Mouse (Mus musculus) frontal cortex, postnatal 14 days (tissue): ENCODE results near the gene Serp2.

Source experiments
- DNase-seq, 2 experiments: peaks; one replicate each; pipeline ENCODE4 v3.0.0; 2022; ENCODE audit warnings: low spot score in 2 of 2

Serp2 gene

GRCm38 (mm10) chr14:76527030-76527719 is 29.5 kb downstream of the Serp2 start:
- DNase-seq: no peak

DNA sequence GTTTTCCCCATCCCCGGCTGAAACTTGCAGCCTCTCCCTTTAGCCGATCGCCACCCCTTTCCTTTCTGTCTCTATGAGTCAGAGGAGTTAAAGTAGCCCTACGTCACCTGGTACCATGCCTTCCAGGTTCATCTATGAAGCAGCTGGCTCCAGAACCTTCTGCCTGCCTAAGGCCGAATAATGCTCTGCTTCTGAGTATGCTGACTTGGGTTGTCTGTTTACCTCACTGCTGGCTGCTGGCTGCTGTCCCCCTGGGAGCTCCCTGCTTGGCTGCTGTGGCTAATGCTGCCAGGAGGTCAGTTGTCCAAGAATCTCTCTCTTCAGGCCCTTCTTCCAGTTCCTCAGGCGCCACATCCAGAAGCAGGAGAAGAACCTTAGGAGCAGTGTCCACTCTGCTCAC is 30.2 kb downstream of the Serp2 start:
- DNase-seq: no peak

GRCm38 (mm10) chr14:76523344-76523743 is 33.3 kb downstream of the Serp2 start:
- DNase-seq: no peak

GRCm38 (mm10) chr14:76521308-76521707 is 35.4 kb downstream of the Serp2 start:
- DNase-seq: no peak

DNA sequence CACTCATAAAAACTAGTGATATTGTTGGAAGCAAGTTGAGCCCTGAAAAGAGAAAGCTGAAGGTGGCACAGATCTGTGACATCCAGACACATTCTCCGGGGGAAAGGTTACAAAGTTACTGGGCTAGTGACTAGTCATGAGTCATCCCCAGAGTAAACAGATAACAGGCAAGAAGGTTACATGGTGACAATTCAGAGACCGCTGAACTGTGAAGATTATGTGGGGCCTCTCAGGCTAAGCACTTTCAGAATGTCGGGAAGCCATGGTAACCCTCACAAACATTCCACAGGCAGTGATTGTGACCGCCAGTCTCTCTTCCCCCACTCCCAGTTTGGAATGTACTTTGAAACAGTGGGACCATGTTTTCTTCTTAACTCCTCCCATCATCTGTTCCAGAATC is 36.1 kb downstream of the Serp2 start:
- DNase-seq: no peak

DNA sequence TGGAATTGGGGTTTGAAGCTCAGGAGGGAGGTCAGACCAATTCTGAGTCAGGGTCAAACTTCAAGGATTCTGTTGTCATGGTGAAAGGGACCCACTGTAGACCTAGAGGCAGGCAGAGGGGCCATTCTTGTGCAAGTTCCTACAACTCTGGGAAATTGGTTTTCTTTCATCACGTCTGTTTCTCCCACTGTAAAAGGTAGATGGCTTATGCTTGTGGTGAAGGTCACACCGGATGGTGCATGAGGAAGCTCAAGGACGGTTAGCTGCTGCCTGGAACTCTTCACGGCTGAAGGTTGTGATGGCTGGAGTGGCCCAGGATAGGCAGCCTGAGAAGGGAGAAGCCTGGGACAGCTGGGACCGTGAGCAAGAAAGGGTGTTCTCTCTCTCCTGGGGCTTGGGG is 38.5 kb downstream of the Serp2 start:
- DNase-seq: no peak

DNA sequence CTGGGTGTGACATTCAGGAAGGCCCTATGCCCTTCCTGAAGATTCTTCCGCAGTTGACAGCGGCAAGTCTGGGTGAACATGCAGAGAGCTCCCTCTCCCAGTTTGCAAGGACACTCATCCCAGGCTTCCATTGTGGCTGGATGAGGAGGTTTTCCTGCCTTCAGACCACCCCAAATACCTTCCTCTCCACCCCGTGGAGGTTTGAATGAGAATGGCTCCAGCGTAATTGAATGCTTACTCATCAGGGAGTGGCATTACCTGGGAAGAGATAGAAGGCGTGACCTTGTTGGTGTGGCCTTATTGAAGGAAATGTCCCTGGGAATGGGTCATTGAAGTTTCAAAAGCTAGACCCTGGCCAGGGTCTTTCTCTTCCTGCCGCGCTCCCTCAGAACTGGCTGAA is 41.1 kb downstream of the Serp2 start:
- DNase-seq: no peak

GRCm38 (mm10) chr14:76514050-76514585 is 42.6 kb downstream of the Serp2 start:
- DNase-seq: no peak

DNA sequence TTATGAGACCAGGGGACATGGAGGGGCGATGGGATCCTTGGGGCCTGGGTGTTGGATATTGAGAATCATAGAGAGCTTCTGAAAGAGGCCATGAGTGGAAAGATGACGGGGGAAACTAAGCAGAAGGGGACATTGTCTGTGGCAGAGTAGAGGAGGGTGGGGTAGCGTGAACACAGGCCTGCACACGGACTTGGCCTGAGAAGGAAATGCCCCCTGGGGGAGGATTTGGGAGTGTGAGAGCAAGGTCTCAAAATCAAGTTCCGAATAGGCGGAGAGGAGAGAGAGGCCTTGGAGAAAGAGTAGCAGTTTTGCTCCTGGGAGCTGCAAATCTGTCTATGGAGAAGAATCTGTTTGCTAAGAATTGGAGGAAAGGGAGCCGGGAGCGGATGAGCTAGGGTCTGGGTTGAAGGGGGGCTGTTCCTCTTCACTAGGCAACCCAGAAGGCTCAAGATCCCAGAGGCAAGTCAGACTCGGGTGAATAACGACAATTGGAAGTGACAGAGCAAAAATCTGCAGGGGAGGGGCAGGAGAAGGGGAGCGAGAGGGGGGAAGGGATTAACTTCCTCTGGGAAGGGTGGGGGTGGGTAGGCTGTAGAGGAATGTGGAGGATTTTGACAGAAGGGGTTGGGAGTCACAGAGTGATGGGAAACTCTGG is 43.2 kb downstream of the Serp2 start:
- no peak for DNase-seq

DNA sequence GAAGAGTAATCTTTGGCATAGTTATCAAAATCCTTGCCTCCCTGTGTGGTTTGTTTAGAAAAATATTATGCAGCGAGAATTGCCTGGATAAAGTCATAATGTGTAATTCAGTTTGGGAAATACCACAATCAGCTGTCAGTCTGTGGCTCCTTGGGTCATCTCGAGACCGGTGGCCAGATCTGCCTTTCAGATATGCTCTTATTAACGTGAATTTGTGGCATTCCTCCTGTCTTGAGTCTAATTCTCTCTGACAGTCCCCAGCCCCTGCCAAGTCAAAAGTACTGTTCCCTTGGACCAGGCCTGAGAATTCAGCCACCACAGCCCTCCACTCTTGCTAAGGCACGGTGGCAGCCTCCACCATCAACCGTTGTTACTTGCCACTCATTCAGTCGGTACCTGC is 44.7 kb downstream of the Serp2 start:
- DNase-seq: no peak

DNA sequence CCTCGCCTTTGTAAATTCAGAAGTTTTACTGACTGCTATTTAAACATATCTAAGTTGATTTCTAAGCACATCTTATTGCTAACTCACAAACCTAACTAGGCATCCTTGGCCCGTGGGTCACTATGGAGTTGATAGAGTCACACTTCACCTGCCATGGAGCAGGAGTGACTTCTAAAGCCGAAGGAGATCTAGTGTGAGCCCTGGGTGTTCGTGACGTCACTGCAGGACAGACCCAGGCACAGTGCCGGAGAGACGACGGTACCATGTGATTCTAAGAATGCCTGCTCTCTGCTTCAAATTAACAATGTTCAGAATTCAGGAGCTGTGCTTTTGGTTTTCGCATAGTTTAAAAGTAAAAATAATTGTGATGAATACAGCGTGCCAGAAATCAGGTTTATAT is 48.0 kb downstream of the Serp2 start:
- no peak for DNase-seq

DNA sequence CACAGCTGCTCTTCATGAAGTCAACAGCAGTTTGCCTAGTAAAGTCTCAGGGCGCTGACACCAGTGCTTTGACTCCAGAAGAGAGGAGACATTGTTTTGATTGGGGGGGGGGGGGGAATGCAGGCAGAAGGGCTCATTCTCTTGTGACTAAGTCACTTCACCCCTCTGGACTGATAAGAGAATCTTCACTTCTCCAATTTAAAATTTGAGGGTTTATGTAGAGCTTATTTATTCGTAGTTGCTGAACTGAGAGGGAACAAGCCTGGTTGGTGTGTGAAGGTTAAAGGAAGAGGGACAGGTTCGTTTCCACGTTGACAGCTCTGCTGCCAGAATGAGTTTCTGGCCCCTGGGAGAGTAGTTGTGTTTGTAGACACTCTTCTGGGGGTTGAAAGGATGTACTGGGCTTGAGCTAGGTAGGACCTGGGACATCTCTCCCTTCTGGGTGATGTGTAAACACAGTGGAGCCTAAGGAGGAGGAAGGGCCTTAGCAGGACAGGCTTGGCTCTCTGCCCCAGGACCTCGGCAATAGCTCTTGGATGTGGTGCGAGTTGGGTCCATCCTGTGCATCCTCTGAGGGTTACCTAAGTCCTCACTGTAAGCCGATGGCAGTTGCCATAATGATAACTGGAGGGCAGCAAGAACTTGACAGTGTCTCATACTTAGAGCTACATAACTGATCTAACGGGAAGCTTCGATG is 48.7 kb downstream of the Serp2 start:
- no peak for DNase-seq

- no peak for DNase-seq
These were observed 49.3 kb downstream of the Serp2 start for GRCm38 (mm10) chr14:76507357-76507756.

DNA sequence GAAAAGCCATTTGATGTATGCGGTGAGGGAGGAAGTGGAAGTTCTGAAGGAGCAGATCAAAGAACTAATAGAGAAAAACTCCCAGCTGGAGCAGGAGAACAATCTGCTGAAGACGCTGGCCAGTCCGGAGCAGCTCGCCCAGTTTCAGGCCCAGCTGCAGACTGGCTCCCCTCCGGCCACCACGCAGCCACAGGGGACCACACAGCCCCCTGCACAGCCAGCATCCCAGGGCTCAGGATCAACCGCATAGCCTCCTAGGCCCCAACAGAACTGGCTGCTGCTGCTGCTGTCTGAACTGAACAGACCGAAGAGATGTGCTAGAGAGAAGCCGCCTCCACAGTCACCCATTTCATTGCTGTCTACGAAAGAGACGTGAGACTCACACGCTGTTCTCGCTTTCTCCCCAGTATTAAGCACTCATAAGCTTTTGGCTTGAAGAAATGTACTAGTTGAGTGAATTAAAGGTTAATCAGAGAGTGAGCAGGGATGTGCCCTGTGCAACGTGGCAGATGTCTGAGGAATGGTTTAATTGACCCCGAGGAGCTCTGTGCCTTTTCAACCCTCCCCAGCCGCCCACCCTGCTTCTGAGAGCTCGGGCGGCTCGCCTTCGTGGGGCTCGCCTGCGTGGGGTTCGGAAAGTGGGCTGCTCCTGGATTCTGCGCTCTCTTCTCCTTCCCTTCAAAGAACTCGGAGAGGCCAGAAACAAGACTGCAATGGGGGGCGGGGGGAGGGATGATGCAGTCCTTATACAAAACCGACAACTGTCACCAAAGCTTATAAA is 50.1 kb downstream of the Serp2 start:
- DNase-seq: peak in 1 of 2 experiments; percentile 46

- peak; percentile 75 to 78 for DNase-seq
These were observed 51.1 kb downstream of the Serp2 start for GRCm38 (mm10) chr14:76505439-76506220.

DNA sequence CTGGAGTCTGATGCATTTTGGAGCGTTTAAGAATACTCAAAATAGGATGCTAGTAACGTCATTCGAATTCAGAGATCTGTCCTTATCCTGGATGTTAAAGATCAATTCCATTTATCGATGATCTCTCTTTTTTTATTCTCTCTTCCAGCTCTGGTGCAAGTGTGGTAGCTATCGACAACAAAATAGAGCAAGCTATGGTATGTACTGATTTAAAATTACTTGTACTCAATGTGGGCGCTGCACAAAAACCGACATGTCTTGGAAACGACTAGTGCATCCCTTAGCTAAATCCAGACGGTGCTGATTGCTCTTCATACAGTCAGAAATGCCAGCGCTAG is 51.6 kb downstream of the Serp2 start:
- no peak for DNase-seq

DNA sequence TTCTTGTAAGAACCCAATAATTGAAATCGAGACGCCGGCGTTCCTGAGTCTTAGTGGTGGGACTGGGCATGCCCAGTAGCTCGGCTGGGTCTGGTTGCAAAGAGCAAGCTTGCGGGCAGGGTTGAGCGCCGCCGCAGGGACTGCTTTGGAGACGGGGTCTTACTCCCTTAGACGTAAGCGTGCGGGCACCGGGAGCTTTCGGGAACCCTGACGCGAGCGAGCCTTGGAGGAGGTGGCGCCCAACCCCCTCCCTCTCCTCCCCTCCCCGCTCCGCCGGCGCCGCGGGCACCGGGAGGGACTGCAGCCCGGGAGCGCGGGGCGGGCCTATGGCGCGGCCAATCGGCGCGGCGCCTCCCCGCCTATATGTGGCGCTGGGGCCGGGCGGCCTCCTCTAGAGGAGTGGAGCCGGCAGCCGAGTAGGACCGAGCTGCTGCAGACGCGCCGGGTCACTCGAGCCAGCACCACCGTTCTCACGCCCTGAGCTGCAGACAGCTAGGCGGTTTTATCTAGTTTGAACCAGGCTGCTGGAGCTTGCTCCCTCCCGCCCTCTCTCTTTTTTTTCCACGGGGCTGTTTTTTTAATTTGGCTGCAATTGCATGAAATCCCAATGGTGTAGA is 52.5 kb downstream of the Serp2 start:
- peak; percentile 90 to 93 for DNase-seq

GRCm38 (mm10) chr14:76503231-76503851 is 53.3 kb downstream of the Serp2 start:
- DNase-seq: no peak

DNA sequence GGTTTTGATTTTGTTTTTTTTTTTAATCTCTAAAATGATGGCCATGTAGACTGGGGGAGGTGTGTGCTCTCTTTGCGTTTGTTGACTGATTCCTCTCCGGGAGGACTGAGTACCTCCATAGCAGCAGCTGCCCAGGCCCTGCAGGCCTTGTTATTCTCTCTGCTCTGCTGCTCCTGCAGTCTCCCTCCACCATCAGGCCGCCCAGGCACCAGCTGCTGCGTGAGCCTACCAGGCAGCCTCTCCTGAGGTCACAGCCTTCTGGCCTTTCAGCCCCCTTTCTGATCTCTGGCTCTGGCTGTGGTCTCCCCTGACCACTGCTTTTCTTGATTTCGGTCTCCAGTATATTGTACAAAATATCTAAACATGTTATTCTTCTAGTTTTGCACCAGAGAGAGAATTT is 56.7 kb downstream of the Serp2 start:
- no peak for DNase-seq

GRCm38 (mm10) chr14:76499492-76499891 is 57.2 kb downstream of the Serp2 start:
- no peak for DNase-seq
